Mouse (Mus musculus): ENCODE results near the gene Rspo4.

Rspo4 gene

GRCm38 (mm10) chr2:151842648-151843226 is at the start of gene Rspo4:
Rspo4 (plus strand) TSS chr2:151842927.
- DNase-seq (ENCODE audit: low read depth, low spot score), result peak; percentile 33

DNA sequence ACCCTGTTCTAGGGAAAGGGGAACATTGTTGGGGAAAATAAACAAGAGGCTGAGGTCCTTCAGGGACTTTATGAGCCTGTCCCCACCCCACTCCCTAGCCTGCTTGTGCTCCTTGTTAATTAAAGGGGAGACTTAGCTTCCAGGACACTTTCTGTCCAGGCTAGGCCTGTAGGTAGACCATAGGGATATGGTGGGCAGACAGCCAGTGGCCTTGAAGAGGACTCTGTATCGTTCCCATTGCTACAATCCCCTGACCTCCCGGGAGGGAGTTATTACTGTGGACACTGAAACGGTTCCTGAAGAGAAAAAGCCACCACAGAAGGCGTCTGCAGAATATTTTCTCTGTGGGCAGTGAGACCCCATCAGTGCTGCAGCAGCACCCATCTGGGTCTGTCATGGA is 27.1 kb upstream of the Rspo4 start:
- DNase-seq (ENCODE audit: low read depth, low spot score), result no peak

- DNase-seq (ENCODE audit: low read depth, low spot score), result peak; percentile 27
Observed at GRCm38 (mm10) chr2:151862257-151862810, 19.6 kb downstream of the Rspo4 start.

- no peak for DNase-seq (ENCODE audit: low read depth, low spot score)
Observed at GRCm38 (mm10) chr2:151864941-151865340, 22.2 kb downstream of the Rspo4 start.

DNA sequence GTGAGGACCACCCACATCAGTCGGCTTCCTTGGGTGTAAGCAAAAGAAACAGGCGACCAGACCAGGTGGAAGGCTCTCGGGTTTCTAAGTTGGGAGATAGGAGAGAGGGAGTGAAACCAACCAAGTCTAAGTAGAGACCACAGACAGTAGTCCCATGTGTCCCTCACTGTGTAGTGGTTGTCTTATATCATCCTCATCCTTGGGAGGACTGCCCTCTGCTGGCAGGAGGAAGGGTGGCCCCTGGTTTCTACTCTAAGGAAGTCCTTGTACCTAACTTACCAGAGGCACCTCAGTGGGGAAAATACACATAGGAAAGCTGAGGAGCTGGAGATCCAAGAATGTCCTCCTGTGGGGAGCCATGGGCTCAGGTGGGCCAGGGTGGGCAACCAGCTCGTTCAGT is 23.8 kb downstream of the Rspo4 start:
- peak; percentile 79 for DNase-seq (ENCODE audit: low read depth, low spot score)

GRCm38 (mm10) chr2:151868196-151868595 is 25.5 kb downstream of the Rspo4 start:
- no peak for DNase-seq (ENCODE audit: low read depth, low spot score)

DNA sequence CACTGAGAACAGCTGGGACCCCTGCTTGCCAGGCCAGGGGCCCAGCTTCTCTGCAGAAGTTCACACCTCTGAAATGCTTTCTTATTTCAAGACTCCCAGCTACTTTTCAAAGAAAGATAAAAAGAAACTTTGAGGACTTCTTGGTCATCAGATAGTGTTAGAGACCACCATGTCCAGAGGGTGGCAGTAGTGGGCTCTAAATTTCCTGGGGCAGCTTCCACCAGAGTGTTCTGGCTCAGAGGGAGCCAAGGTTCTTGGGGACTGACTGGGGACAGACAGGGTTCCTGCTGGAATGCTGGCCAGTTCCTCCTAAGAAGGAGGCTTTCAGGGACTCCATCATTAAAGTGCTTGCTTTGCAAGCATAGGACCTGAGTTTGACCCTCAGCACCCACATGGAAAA is 31.8 kb downstream of the Rspo4 start:
- DNase-seq (ENCODE audit: low read depth, low spot score), result peak; percentile 41

DNA sequence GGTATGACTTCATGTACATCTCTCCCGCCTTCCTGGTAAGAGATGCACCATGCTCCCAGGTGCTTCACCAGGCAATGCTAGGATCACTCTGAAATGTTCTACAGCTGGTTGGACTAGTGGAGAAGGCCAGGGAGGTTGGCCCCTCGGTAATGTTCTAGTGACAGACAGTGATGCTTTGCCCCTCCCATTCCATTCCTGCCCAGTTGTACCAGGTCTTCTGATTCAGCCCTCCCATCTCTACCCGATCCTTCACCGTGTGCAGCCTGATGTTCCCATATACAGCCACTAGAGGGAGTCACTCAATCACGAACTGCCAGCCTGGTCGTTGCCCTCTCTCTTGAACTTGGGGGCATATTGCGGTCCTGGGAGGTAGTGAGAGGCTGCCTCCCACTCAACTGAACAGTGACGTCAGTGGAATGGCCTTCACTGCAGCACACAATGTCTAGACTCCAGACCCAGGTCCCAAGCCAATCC is 33.3 kb downstream of the Rspo4 start:
- peak; percentile 79 for DNase-seq (ENCODE audit: low read depth, low spot score)

- DNase-seq (ENCODE audit: low read depth, low spot score), result no peak
Observed at GRCm38 (mm10) chr2:151878645-151879044, 35.9 kb downstream of the Rspo4 start.

GRCm38 (mm10) chr2:151879760-151880159 is 37.0 kb downstream of the Rspo4 start:
- peak; percentile 84 for DNase-seq (ENCODE audit: low read depth, low spot score)

GRCm38 (mm10) chr2:151891031-151891430 is 48.3 kb downstream of the Rspo4 start:
- DNase-seq (ENCODE audit: low read depth, low spot score), result no peak

DNA sequence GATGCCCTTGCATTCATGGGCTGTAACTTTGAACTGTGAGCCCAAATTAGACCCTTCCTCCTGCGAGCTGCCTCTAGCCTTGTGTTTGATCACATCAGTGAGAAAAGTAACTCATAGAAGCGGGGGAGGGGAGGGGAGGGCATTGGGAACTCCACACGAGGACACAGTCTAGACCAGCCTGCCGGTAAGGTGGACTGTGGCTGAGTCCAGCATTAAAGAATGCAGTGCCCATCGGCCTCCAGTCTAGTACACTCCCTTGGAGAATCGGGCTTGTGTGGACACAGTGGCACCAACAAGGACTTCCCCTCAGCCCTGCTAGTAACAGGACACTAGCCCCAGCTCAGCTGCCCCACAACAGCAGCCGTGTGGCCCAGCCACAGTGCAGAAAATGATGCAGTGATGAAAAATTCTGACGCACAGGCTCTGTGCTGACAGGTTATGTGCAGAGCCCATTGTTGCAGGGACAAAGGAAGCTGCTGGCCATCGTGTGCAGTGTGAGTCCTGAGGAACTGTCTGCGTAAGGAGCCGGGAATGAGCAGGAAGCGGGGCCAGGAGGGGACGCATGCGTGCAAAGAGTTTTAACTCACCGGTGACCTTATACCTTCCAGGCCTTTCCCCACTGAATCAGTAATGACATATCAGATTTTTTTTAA is 50.5 kb downstream of the Rspo4 start:
- no peak for DNase-seq (ENCODE audit: low read depth, low spot score)

DNA sequence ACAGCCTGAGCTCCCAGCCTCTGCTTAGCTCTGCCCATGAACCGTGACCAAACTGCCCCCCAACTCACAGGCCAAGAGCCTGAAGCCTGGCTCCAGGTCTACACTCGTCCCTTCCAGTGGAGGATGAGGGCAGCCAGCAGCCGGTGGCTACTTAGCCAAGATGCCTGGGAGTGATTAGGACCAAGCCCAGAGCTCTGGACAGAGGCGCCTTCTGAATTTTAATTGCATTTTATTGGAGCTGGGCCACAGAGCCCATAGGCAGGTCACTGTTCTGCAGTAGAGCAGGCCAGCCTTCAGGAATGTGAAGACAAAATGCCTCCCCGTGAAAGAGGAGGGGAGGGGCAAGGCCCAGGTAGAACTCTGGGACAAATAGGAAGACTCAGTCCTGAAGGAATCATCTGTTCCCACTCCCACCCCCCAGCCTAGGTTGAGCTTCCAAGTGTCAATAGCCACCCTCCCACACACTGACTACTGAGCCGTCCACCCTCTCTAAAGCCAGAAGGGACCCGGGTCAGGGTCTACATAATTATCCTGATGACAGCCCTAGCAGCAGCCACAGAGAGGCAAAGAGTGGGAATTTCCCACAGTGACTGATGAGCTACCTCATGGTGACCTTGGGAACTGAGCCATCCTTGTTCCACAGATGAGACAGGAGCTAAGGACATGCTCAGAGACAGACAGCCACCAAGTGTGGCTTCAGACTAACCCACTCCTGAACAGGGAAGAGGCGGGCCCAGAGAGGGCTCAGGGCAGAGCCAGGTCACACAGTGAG is 51.7 kb downstream of the Rspo4 start:
- DNase-seq (ENCODE audit: low read depth, low spot score), result no peak

- DNase-seq (ENCODE audit: low read depth, low spot score), result no peak
Observed at GRCm38 (mm10) chr2:151895911-151896310, 53.2 kb downstream of the Rspo4 start.

GRCm38 (mm10) chr2:151898106-151898505 is 55.4 kb downstream of the Rspo4 start:
- no peak for DNase-seq (ENCODE audit: low read depth, low spot score)

DNA sequence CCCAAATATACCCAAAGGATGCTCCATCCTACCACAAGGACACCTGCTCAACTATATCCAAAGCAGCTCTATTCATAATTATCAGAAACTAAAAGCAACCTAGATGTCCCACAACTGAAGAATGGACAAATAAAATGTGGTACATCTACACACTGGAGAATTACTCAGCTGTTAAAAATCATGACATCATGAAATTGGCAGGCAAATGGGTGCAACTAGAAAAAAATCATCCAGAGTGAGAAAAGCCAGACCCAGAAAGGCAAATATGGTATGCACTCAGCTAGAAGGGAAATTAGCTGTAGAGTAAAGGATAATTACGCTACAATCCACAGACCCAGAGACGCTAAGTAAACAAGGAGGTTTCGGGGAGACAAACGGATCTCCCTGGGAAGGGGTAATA is 58.1 kb downstream of the Rspo4 start:
- DNase-seq (ENCODE audit: low read depth, low spot score), result no peak

DNA sequence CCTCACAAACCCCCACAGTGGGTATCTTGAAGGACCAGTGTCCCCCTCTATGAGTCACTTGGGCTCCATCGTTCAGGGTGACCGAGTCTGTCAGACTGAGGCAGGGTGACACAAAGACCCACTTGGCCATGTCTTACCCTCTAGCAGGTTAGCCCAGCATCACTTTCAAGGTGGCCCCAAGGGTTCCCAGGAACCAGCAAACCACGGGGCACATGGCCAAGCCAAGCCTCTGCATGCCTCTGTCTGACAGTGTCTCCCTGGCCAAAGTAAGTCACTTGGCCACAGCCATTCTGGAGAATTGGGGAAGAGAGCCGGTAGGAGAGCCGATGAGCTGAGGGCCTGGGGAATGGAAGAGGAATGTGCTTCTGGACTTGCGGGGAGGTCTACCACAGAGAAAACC is 60.5 kb downstream of the Rspo4 start:
- no peak for DNase-seq (ENCODE audit: low read depth, low spot score)

- peak; percentile 16 for DNase-seq (ENCODE audit: low read depth, low spot score)
Observed at GRCm38 (mm10) chr2:151903933-151904332, 61.2 kb downstream of the Rspo4 start.

DNA sequence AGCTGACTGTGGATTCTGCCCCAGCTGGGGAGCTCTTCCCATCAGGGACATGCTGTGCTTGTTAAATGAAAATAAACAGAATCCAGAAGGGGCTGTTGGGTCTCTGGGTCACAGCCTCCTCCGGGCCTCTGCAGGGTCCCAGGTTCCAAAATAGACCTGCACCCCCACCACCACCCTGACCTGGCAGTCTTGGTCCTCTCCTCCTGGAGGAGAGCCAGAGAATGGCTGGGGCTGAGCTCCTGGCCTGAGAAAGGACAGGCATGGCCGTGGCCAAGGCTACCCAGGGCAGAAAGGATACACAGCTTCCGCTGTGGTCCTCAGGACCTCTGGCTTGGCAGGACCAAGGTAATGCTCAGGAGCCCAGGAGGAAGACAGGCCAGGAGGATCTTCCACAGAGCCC is 61.9 kb downstream of the Rspo4 start:
- no peak for DNase-seq (ENCODE audit: low read depth, low spot score)

DNA sequence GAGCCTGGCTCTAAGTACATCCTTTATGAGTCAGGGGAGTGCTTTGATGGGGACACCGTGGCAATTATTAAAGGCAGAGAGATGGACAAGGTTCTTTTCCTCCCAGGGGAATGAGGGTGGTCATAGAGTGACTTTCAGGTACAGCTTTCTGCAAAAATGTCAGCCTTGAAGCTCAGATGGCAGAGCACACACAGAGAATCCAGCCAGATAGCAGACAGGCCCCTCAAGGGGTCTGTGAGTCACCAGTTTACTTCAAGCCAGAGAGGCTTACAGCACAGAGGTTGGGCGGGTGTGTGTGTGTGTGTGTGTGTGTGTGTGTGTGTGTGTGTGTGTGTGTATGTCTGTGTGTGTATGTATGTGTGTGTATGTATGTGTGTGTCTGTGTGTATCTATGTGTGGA is 64.3 kb downstream of the Rspo4 start:
- no peak for DNase-seq (ENCODE audit: low read depth, low spot score)

GRCm38 (mm10) chr2:151909386-151909785 is 66.7 kb downstream of the Rspo4 start:
- DNase-seq (ENCODE audit: low read depth, low spot score), result no peak

DNA sequence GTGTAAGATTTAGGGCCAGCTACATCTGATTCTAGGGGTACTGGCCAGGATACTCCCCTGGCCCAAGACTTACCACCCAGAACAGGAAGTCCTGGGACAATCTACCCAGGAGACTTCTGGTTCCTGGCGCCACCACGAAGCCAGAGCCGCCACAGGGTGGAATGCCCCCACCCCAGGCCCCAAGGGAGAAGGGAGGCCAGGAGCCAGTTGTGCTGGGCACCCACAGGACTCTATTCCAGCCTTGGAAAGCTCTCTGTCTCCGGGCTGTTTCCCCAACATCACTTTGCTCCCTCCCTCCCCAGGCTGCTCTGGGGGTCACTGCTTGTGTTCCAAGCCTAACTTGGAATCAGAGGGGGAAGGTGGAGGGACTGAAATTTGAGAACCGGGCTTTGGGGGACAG is 67.8 kb downstream of the Rspo4 start:
- DNase-seq (ENCODE audit: low read depth, low spot score), result no peak
